Mouse (Mus musculus) erythroid progenitor cell, adult 5-6 weeks (primary cell): Measurements from ENCODE around the gene Haao. TPM values are rescaled to one million over a fixed set of nuclear protein-coding genes. Genes with fewer than 3 reads are reported as not detected.

Source experiments
- ATAC-seq: replicated peaks from 2 replicates; pipeline ENCODE4 v1.8.0; 2016; ENCODE audit warnings: moderate number of reproducible peaks, mild to moderate bottlenecking, moderate TSS enrichment, inconsistent platforms; ENCODE audit not compliant: poor library complexity, low FRiP score, severe bottlenecking
- total RNA-seq, 2 experiments: library from RNA; stranded (forward) in 1 of 2; stranded (reverse) in 1 of 2; fragments of 150-400 nt in 1 of 2; fragments of 186-747, 209-891 nt in 1 of 2; gene quantifications; 2 replicates each; pipeline versions ENCODE4 v1.2.3 to v1.2.4; 2015 to 2017; ENCODE audit warnings: low replicate concordance in 2 of 2

Haao gene
- total RNA-seq (2015; ENCODE audit: low replicate concordance) (5.0 and 6.3 TPM in 2 replicates), total RNA-seq (2017; ENCODE audit: low replicate concordance) (2.7 and 3.0 TPM in 2 replicates)

- no peak for ATAC-seq
Measured at GRCm38 (mm10) chr17:83847815-83848214, at the start of gene Haao. Haao (minus strand) TSS chr17:83847963.

- no peak for ATAC-seq
Measured at GRCm38 (mm10) chr17:83897361-83897799, 49.6 kb upstream of the Haao start.

- ATAC-seq = no peak
Measured at GRCm38 (mm10) chr17:83896723-83897122, 49.0 kb upstream of the Haao start.

GRCm38 (mm10) chr17:83895321-83895770, 47.6 kb upstream of the Haao start:
- no peak for ATAC-seq

- ATAC-seq = no peak
Measured at GRCm38 (mm10) chr17:83893134-83893533, 45.4 kb upstream of the Haao start.

- ATAC-seq = no peak
Measured at GRCm38 (mm10) chr17:83891864-83892263, 44.1 kb upstream of the Haao start.

GRCm38 (mm10) chr17:83890373-83890696, 42.6 kb upstream of the Haao start:
- ATAC-seq = no peak

GRCm38 (mm10) chr17:83889691-83890372, 42.1 kb upstream of the Haao start:
- no peak for ATAC-seq

GRCm38 (mm10) chr17:83889329-83889690, 41.5 kb upstream of the Haao start:
- ATAC-seq = no peak

- ATAC-seq = no peak
Measured at GRCm38 (mm10) chr17:83887241-83887640, 39.5 kb upstream of the Haao start.

GRCm38 (mm10) chr17:83886395-83886794, 38.6 kb upstream of the Haao start:
- no peak for ATAC-seq

- no peak for ATAC-seq
Measured at GRCm38 (mm10) chr17:83885750-83886149, 38.0 kb upstream of the Haao start.

GRCm38 (mm10) chr17:83885021-83885582, 37.3 kb upstream of the Haao start:
- no peak for ATAC-seq

GRCm38 (mm10) chr17:83882788-83883187, 35.0 kb upstream of the Haao start:
- no peak for ATAC-seq

GRCm38 (mm10) chr17:83881071-83881470, 33.3 kb upstream of the Haao start:
- ATAC-seq = no peak

- ATAC-seq = no peak
Measured at GRCm38 (mm10) chr17:83880174-83880710, 32.5 kb upstream of the Haao start.

GRCm38 (mm10) chr17:83879631-83880030, 31.9 kb upstream of the Haao start:
- ATAC-seq = no peak

GRCm38 (mm10) chr17:83874610-83875009, 26.8 kb upstream of the Haao start:
- no peak for ATAC-seq

- no peak for ATAC-seq
Measured at GRCm38 (mm10) chr17:83873363-83874141, 25.8 kb upstream of the Haao start.

GRCm38 (mm10) chr17:83872806-83873348, 25.1 kb upstream of the Haao start:
- ATAC-seq = peak; percentile 73
